Mouse (Mus musculus): ENCODE results near the gene Cend1. TPM values are rescaled to one million over a fixed set of nuclear protein-coding genes. Genes with fewer than 3 reads are reported as not detected.

Cend1 gene
- polyA plus RNA-seq, 2 experiments: not detected

DNA sequence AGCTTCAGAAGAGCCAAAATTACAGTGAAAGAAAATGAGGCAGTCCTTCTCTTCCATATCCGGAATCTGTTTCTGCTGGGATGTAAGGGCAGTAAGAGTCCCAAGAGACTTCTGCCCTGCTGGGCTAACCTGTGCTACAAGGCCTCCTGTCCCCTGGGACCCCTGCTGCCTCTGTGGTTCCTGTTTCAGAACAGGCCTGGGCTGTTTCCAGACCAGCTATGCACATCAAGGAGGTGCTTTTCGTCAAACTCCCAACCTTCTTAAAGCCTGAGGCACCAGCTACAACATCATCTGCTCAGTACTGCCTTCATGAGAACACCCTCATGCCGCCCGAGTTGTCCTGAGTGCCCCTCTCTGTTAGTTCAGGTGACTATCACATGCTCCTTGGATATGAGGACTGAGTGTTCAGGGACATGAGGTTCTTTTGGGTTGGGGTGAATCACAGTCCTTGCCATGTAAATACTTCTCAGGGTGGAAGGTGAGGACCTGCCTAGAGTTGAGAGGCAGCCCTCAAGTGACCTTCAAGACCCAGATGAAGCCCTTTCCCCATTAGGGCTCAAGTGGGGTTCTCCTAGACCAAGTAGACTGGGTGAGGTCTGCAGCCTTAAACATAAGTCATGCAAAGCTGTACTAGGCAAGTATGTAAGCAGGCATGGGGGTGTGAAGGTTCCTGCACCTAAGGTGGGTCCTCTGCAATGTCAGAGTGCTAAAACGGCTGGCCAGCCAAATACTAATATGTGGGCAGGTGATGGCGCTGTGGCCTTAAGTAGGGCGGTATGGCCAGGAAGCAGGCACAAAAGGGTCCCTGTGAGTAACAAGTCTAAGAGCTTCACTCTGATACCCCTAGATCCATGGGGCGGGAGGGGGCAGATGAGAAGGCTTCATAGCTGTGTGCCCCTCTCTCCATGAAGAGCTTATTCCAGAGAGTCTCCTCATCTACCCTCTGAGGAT lies 11.3 kb downstream of the Cend1 start:
- DNase-seq (ENCODE audit: low read depth in 3 of 3, low spot score in 3 of 3) (no peak), ATAC-seq (ENCODE audit: insufficient read depth) (no peak)
- peak; percentile 44 for TF ChIP-seq CTCF (IDR thresholded peaks at IDR 0.05; ENCODE audit: low read depth)
- TF ChIP-seq EP300 (IDR thresholded peaks at IDR 0.05; ENCODE audit: low read depth): no peak
- 62% methylated on average over 8 of the region's 8 CpGs for WGBS (ENCODE audit: insufficient replicate concordance)
- no peak overlapping the region for H3K4me2 ChIP-seq (ENCODE audit: low read depth)
- H3K9ac ChIP-seq (replicated peaks): no peak overlapping the region
- no peak overlapping the region for H3K27ac ChIP-seq
- H3K4me1 ChIP-seq (replicated peaks; ENCODE audit: control insufficient read depth in 2 of 2, insufficient read depth in 2 of 2, low read length in 1 of 2): peaks cover 11 to 12% of the 10 kb centered on the region in 2 experiments
- H3K36me3 ChIP-seq (replicated peaks; ENCODE audit: control insufficient read depth, insufficient read depth, low read depth): no peaks in the 10 kb centered on the region
- no peaks in the 10 kb centered on the region for H3K9me3 ChIP-seq (ENCODE audit: control insufficient read depth, low read length)
- H3K27me3 ChIP-seq (ENCODE audit: control insufficient read depth, insufficient read depth, low read length): no peaks in the 10 kb centered on the region
- H3K4me3 ChIP-seq (ENCODE audit: insufficient read depth in 1 of 2, low read depth in 2 of 2, low read length in 2 of 2): no peak overlapping the region

DNA sequence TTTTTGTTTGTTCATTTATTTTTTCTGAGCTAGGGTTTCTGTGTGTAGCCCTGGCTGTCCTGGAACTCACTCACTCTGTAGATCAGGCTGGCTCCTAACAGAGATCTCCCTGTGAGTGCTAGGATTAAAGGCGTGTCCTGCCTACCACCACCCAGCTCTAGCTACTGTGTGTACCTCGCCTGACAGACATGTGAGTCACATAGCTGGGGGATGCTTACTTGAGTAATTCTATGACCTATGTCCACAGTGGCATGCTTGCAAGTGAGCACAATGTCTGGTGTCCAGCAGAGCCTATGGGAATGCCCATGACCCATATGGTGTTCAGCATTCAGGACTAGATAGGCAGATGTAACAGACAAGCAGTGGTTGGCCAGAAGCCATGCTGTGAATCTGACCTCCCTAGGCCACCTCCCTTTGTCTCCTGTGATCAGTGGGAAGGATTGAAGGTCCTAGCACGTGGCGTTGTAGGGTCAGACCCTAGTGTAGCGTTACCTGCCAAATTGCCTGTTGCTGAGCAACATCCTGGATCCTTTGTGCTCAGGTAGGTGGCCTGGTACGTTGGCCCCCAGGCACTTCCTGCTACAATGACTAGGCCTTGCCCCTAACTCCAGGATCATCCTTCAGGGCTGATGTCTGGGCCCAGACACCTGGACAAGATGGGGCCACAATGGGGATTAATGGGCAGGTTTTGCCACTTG lies 13.0 kb downstream of the Cend1 start:
- H3K27ac ChIP-seq: no peak overlapping the region
- no peaks in the 10 kb centered on the region for H3K36me3 ChIP-seq (replicated peaks; ENCODE audit: control insufficient read depth, insufficient read depth, low read depth)
- 71% methylated on average over 6 of the region's 6 CpGs for WGBS (ENCODE audit: insufficient replicate concordance)
- H3K9ac ChIP-seq (replicated peaks): no peak overlapping the region
- no peak overlapping the region for H3K4me3 ChIP-seq (ENCODE audit: insufficient read depth in 1 of 2, low read depth in 2 of 2, low read length in 2 of 2)
- TF ChIP-seq EP300 (IDR thresholded peaks at IDR 0.05; ENCODE audit: low read depth) (no peak), CTCF (IDR thresholded peaks at IDR 0.05; ENCODE audit: low read depth) (no peak)
- no peak overlapping the region for H3K4me2 ChIP-seq (ENCODE audit: low read depth)
- no peaks in the 10 kb centered on the region for H3K9me3 ChIP-seq (ENCODE audit: control insufficient read depth, low read length)
- peaks cover 11 to 14% of the 10 kb centered on the region in 2 experiments for H3K4me1 ChIP-seq (replicated peaks; ENCODE audit: control insufficient read depth in 2 of 2, insufficient read depth in 2 of 2, low read length in 1 of 2)
- no peak for DNase-seq (ENCODE audit: low read depth in 3 of 3, low spot score in 3 of 3)
- H3K27me3 ChIP-seq (ENCODE audit: control insufficient read depth, insufficient read depth, low read length): no peaks in the 10 kb centered on the region
- no peak for ATAC-seq (ENCODE audit: insufficient read depth)

GRCm38 (mm10) chr7:141413809-141414584 lies 15.3 kb downstream of the Cend1 start, which contains the start of gene Gatd1:
Gatd1 (minus strand) TSS chr7:141414136.
- peaks cover 2% of the 10 kb centered on the region; the same call in 1 of the 2 replicates for H3K36me3 ChIP-seq (replicated peaks; ENCODE audit: control insufficient read depth, insufficient read depth, low read depth)
- H3K4me2 ChIP-seq (ENCODE audit: low read depth): peak within 1 kb of the TSS; percentile 100
- WGBS (ENCODE audit: insufficient replicate concordance): under 1% methylated on average over 53 of the region's 56 CpGs
- peak within 1 kb of the TSS; percentile 72 for H3K27ac ChIP-seq
- no peaks in the 10 kb centered on the region for H3K9me3 ChIP-seq (ENCODE audit: control insufficient read depth, low read length)
- DNase-seq (ENCODE audit: low read depth in 3 of 3, low spot score in 3 of 3): peak; percentile 97 to 98 (median 98)
- ATAC-seq (ENCODE audit: insufficient read depth): peak; percentile 94
- H3K9ac ChIP-seq (replicated peaks): peak within 1 kb of the TSS; percentile 90
- peaks cover 11 to 14% of the 10 kb centered on the region in 2 experiments for H3K4me1 ChIP-seq (replicated peaks; ENCODE audit: control insufficient read depth in 2 of 2, insufficient read depth in 2 of 2, low read length in 1 of 2)
- peak within 1 kb of the TSS; percentile 89 for H3K4me3 ChIP-seq (ENCODE audit: insufficient read depth in 1 of 2, low read depth in 2 of 2, low read length in 2 of 2)
- TF ChIP-seq CTCF (IDR thresholded peaks at IDR 0.05; ENCODE audit: low read depth): peak; percentile 49
- TF ChIP-seq EP300 (IDR thresholded peaks at IDR 0.05; ENCODE audit: low read depth): no peak
- H3K27me3 ChIP-seq (ENCODE audit: control insufficient read depth, insufficient read depth, low read length): no peaks in the 10 kb centered on the region

DNA sequence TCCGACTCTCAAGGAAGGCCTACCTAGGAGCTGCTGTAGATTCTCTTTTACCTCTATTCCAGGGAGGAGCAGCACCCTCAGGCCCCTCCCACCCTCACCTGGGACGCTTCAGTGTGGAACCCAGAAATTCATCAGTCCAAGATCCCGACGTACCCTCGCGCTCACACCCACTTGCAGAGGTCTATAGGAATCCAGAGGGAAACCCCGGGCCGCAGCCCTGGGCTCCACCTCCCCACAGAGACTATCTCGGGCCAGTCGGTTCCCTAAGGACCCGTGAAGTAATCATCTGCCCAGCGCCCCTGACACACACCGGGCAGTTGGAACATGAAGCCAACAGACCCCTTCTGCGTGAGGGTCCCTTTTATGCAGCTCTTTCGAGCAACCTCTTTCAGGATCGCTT lies 16.0 kb downstream of the Cend1 start:
- Histone ChIP-seq H3K27ac (peak overlapping the region; percentile 72), H3K36me3 (replicated peaks; ENCODE audit: control insufficient read depth, insufficient read depth, low read depth) (peaks cover 2% of the 10 kb centered on the region; the same call in 1 of the 2 replicates), H3K4me2 (ENCODE audit: low read depth) (peak overlapping the region; percentile 100), H3K9ac (replicated peaks) (peak overlapping the region; percentile 90), H3K4me3 (ENCODE audit: insufficient read depth in 1 of 2, low read depth in 2 of 2, low read length in 2 of 2) (peak overlapping the region; percentile 84 to 89), H3K4me1 (replicated peaks; ENCODE audit: control insufficient read depth in 2 of 2, insufficient read depth in 2 of 2, low read length in 1 of 2) (peaks cover 11 to 14% of the 10 kb centered on the region in 2 experiments), H3K9me3 (ENCODE audit: control insufficient read depth, low read length) (no peaks in the 10 kb centered on the region), H3K27me3 (ENCODE audit: control insufficient read depth, insufficient read depth, low read length) (no peaks in the 10 kb centered on the region)
- no peak for TF ChIP-seq EP300 (IDR thresholded peaks at IDR 0.05; ENCODE audit: low read depth)
- no peak for TF ChIP-seq CTCF (IDR thresholded peaks at IDR 0.05; ENCODE audit: low read depth)
- ATAC-seq (ENCODE audit: insufficient read depth) (peak; percentile 10; the same call in 1 of the 2 replicates), DNase-seq (ENCODE audit: low read depth in 3 of 3, low spot score in 3 of 3) (no peak)
- 3% methylated on average over 16 of the region's 16 CpGs for WGBS (ENCODE audit: insufficient replicate concordance)
